Mouse (Mus musculus): ENCODE measurements around the gene Spam1. TPM values are rescaled to one million over a fixed set of nuclear protein-coding genes. Genes with fewer than 3 reads are reported as not detected.

Spam1 gene
- polyA plus RNA-seq (2017; shearing (Covaris generic)): not detected

DNA sequence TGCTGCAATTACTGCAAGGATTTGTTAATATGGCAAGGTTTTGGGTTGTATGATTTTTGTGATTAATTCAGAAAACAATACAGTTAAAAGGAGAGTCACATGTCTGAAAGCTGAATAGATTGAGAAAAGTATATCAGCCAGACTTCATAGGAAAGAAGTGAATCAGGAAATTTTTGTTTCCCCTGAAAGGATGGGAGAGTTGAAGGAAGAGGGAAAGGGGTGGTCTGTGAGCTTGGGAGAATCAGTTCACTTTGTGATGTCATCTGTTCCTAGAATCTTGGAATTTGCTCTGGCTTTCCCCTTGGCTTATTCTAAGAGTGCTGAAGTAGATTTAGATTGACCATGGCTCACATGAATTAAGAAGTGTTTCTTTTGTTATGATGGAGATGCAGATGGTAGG, at the start of gene Spam1:
Gene Spam1 (plus strand): TSS at position 301 of the 400 bp plus-strand sequence.

DNA sequence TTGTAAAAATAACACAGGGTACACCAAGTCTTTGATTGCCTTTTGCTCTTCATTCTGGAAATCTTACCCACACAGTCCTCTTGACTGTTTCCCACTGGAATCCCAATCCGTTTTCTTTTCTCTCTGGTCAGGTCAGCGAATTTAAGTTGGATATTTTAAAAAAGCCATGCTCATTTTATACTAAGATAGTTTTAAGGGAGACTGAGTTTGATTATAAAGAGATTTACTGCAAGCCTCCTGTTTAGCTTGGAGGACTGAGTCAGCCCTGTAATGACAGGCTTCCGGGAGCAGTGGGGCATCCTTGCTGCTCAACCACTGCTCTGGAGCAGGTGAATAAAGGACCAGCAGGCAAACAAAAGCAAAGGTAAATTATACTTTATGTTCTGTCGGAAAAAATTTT, 43.0 kb upstream of the Spam1 start, which contains the start of gene Hyal4:
Gene Hyal4 (plus strand): TSS at position 301 of the 400 bp plus-strand sequence.

Other genes starting within 250 kb of the Spam1 start
- gene Lmod2, start 193.4 kb upstream of the Spam1 start, polyA plus RNA-seq (2017; shearing (Covaris generic)): not detected
- 41.5 TPM for gene Wasl, start 126.2 kb upstream of the Spam1 start, polyA plus RNA-seq (2017; shearing (Covaris generic))
- gene Hyal6, start 57.9 kb upstream of the Spam1 start, polyA plus RNA-seq (2017; shearing (Covaris generic)): 0.10 TPM
- gene Hyal4, start 42.9 kb upstream of the Spam1 start, polyA plus RNA-seq (2017; shearing (Covaris generic)): not detected
- gene Hyal5, start 66.8 kb downstream of the Spam1 start, polyA plus RNA-seq (2017; shearing (Covaris generic)): not detected
- not detected for gene Tmem229a, start 165.1 kb downstream of the Spam1 start, polyA plus RNA-seq (2017; shearing (Covaris generic))